Mouse (Mus musculus) megakaryocyte progenitor cell, adult 5-6 weeks (primary cell): ENCODE data around the gene Mtcl1. TPM values are rescaled to one million over a fixed set of nuclear protein-coding genes. Genes with fewer than 3 reads are reported as not detected.

Experiments used
- ATAC-seq: replicated peaks from 2 replicates; pipeline ENCODE4 v1.8.0; 2016; ENCODE audit warnings: mild to moderate bottlenecking, moderate TSS enrichment, inconsistent platforms; ENCODE audit not compliant: poor library complexity
- total RNA-seq, 2 experiments: library from RNA; stranded (forward) in 1 of 2; stranded (reverse) in 1 of 2; fragments of 157-497, 149-512 nt in 1 of 2; fragments of 200-1000 nt in 1 of 2; gene quantifications; 2 replicates each; pipeline versions ENCODE4 v1.2.3 to v1.2.4; 2015 to 2017

Gene Mtcl1
- total RNA-seq, 2 experiments from 2014 or later = not detected

- ATAC-seq = no peak
Measured at GRCm38 (mm10) chr17:66331207-66331606, 118.3 kb downstream of the Mtcl1 start.

GRCm38 (mm10) chr17:66326552-66327045 lies 123.0 kb downstream of the Mtcl1 start:
- no peak for ATAC-seq

GRCm38 (mm10) chr17:66326204-66326545 lies 123.4 kb downstream of the Mtcl1 start:
- ATAC-seq = no peak

GRCm38 (mm10) chr17:66325440-66326203 lies 123.9 kb downstream of the Mtcl1 start:
- ATAC-seq = no peak

GRCm38 (mm10) chr17:66324836-66325235 lies 124.7 kb downstream of the Mtcl1 start:
- ATAC-seq = no peak

GRCm38 (mm10) chr17:66322646-66323255 lies 126.8 kb downstream of the Mtcl1 start:
- ATAC-seq = no peak

GRCm38 (mm10) chr17:66321933-66322332 lies 127.6 kb downstream of the Mtcl1 start:
- ATAC-seq = no peak

- no peak for ATAC-seq
Measured at GRCm38 (mm10) chr17:66320716-66321372, 128.7 kb downstream of the Mtcl1 start.

- no peak for ATAC-seq
Measured at GRCm38 (mm10) chr17:66318031-66318430, 131.5 kb downstream of the Mtcl1 start.

GRCm38 (mm10) chr17:66317576-66317975 lies 132.0 kb downstream of the Mtcl1 start:
- ATAC-seq = no peak

GRCm38 (mm10) chr17:66317156-66317555 lies 132.4 kb downstream of the Mtcl1 start:
- ATAC-seq = no peak

- ATAC-seq = no peak
Measured at GRCm38 (mm10) chr17:66315451-66315850, 134.1 kb downstream of the Mtcl1 start.

- ATAC-seq = no peak
Measured at GRCm38 (mm10) chr17:66314566-66315285, 134.8 kb downstream of the Mtcl1 start.

- no peak for ATAC-seq
Measured at GRCm38 (mm10) chr17:66301906-66302305, 147.6 kb downstream of the Mtcl1 start.

- no peak for ATAC-seq
Measured at GRCm38 (mm10) chr17:66301267-66301666, 148.3 kb downstream of the Mtcl1 start.

GRCm38 (mm10) chr17:66297721-66298120 lies 151.8 kb downstream of the Mtcl1 start:
- no peak for ATAC-seq

- ATAC-seq = no peak
Measured at GRCm38 (mm10) chr17:66293581-66293980, 156.0 kb downstream of the Mtcl1 start.

- ATAC-seq = no peak
Measured at GRCm38 (mm10) chr17:66289894-66290293, 159.7 kb downstream of the Mtcl1 start.
